Mouse (Mus musculus): Measurements from ENCODE around the gene Pga5.

The Pga5 gene

GRCm38 (mm10) chr19:10661919-10662318, 16.0 kb downstream of the Pga5 start:
- DNase-seq: no peak

- no peak for DNase-seq
These were observed 16.5 kb downstream of the Pga5 start for GRCm38 (mm10) chr19:10661373-10661772.

- no peak for DNase-seq
These were observed 19.5 kb downstream of the Pga5 start for GRCm38 (mm10) chr19:10658406-10658805.

- no peak for DNase-seq
These were observed 20.1 kb downstream of the Pga5 start for GRCm38 (mm10) chr19:10657742-10658141.

GRCm38 (mm10) chr19:10656058-10656457, 21.8 kb downstream of the Pga5 start:
- no peak for DNase-seq

GRCm38 (mm10) chr19:10648156-10648555, 29.7 kb downstream of the Pga5 start:
- DNase-seq: no peak

- no peak for DNase-seq
These were observed 32.3 kb downstream of the Pga5 start for GRCm38 (mm10) chr19:10645616-10646015.

- DNase-seq: no peak
These were observed 37.1 kb downstream of the Pga5 start for GRCm38 (mm10) chr19:10640589-10641378.

- DNase-seq: no peak
These were observed 37.8 kb downstream of the Pga5 start for GRCm38 (mm10) chr19:10640080-10640479.

GRCm38 (mm10) chr19:10637840-10638239, 40.0 kb downstream of the Pga5 start:
- DNase-seq: no peak

GRCm38 (mm10) chr19:10634872-10635318, 43.0 kb downstream of the Pga5 start:
- peak; percentile 76 for DNase-seq

GRCm38 (mm10) chr19:10634106-10634871, 43.6 kb downstream of the Pga5 start, which contains the start of gene Vwce:
Gene Vwce, plus strand, starts transcription at chr19:10634213.
- DNase-seq: peak; percentile 68
